Mouse (Mus musculus) testis, postnatal 10 days (tissue): ENCODE measurements around the gene Plpp3.

Experiments used
- DNase-seq: peaks from one replicate; pipeline ENCODE4 v3.0.0; 2021; ENCODE audit warnings: low spot score

Plpp3 gene

GRCm38 (mm10) chr4:105220849-105221248, 63.7 kb downstream of the Plpp3 start:
- no peak for DNase-seq

GRCm38 (mm10) chr4:105221256-105221840, 64.2 kb downstream of the Plpp3 start:
- no peak for DNase-seq

- DNase-seq: no peak
Observed at GRCm38 (mm10) chr4:105223101-105223924, 66.2 kb downstream of the Plpp3 start.

- DNase-seq: no peak
Observed at GRCm38 (mm10) chr4:105223925-105224300, 66.8 kb downstream of the Plpp3 start.

GRCm38 (mm10) chr4:105225512-105225911, 68.4 kb downstream of the Plpp3 start:
- no peak for DNase-seq

GRCm38 (mm10) chr4:105226351-105226750, 69.2 kb downstream of the Plpp3 start:
- no peak for DNase-seq

GRCm38 (mm10) chr4:105230127-105230526, 73.0 kb downstream of the Plpp3 start:
- no peak for DNase-seq

GRCm38 (mm10) chr4:105240233-105240632, 83.1 kb downstream of the Plpp3 start:
- DNase-seq: no peak

GRCm38 (mm10) chr4:105244931-105245330, 87.8 kb downstream of the Plpp3 start:
- DNase-seq: no peak

- peak; percentile 65 for DNase-seq
Observed at GRCm38 (mm10) chr4:105245479-105245944, 88.4 kb downstream of the Plpp3 start.

GRCm38 (mm10) chr4:105246331-105246730, 89.2 kb downstream of the Plpp3 start:
- DNase-seq: no peak

- no peak for DNase-seq
Observed at GRCm38 (mm10) chr4:105248161-105248560, 91.0 kb downstream of the Plpp3 start.

GRCm38 (mm10) chr4:105249283-105249682, 92.1 kb downstream of the Plpp3 start:
- no peak for DNase-seq

GRCm38 (mm10) chr4:105250946-105251345, 93.8 kb downstream of the Plpp3 start:
- no peak for DNase-seq

- no peak for DNase-seq
Observed at GRCm38 (mm10) chr4:105252044-105252443, 94.9 kb downstream of the Plpp3 start.

- DNase-seq: no peak
Observed at GRCm38 (mm10) chr4:105252571-105253200, 95.5 kb downstream of the Plpp3 start.

- no peak for DNase-seq
Observed at GRCm38 (mm10) chr4:105253453-105254341, 96.5 kb downstream of the Plpp3 start.

GRCm38 (mm10) chr4:105254365-105254764, 97.2 kb downstream of the Plpp3 start:
- DNase-seq: no peak

- DNase-seq: no peak
Observed at GRCm38 (mm10) chr4:105255185-105255584, 98.0 kb downstream of the Plpp3 start.

GRCm38 (mm10) chr4:105257667-105258560, 100.8 kb downstream of the Plpp3 start:
- no peak for DNase-seq

GRCm38 (mm10) chr4:105260385-105260784, 103.2 kb downstream of the Plpp3 start:
- no peak for DNase-seq
